Mouse (Mus musculus) forebrain, embryonic 14.5 days (tissue): Measurements from ENCODE around the gene Tmem135. TPM values are rescaled to one million over a fixed set of nuclear protein-coding genes. Genes with fewer than 3 reads are reported as not detected.

ENCODE experiments used
- ATAC-seq: fragments of 200-750 bp; cut with Nextera tagmentation; 2 replicates; pipeline ENCODE4 v1.8.0; 2017; ENCODE audit warnings: mild to moderate bottlenecking, moderate library complexity
- DNase-seq: peaks from one replicate; pipeline ENCODE4 v3.0.0-alpha.2; 2015; ENCODE audit warnings: low spot score
- H3K27ac ChIP-seq: fragments of 300-500 bp; sonication (generic); 2 replicates; pipeline ENCODE4 v1.5.1; 2014; ENCODE audit warnings: low read depth, mild to moderate bottlenecking, control low read depth, low read length, moderate library complexity
- H3K27me3 ChIP-seq: fragments of 300-500 bp; sonication (generic); replicated peaks from 2 replicates; pipeline ENCODE4 v1.6.1; 2014; ENCODE audit warnings: low read length, control low read depth, mixed read lengths; ENCODE audit not compliant: control insufficient read depth, insufficient read depth
- H3K36me3 ChIP-seq: fragments of 300-500 bp; sonication (generic); 2 replicates; pipeline ENCODE4 v1.6.1; 2014; ENCODE audit warnings: low read length, control low read depth; ENCODE audit not compliant: control insufficient read depth, insufficient read depth
- H3K4me1 ChIP-seq: fragments of 300-500 bp; sonication (generic); 2 replicates; pipeline ENCODE4 v1.6.1; 2014; ENCODE audit warnings: antibody characterized with exemption, low read length, control low read depth; ENCODE audit not compliant: control insufficient read depth, insufficient read depth
- H3K4me2 ChIP-seq: fragments of 300-500 bp; sonication (generic); 2 replicates; pipeline ENCODE4 v1.6.1; 2014; ENCODE audit warnings: mild to moderate bottlenecking, control low read depth, low read length
- H3K4me3 ChIP-seq: fragments of 300-500 bp; sonication (generic); 2 replicates; pipeline ENCODE4 v1.5.1; 2014; ENCODE audit warnings: low read depth, low read length, control low read depth
- H3K9ac ChIP-seq: fragments of 300-500 bp; sonication (generic); 2 replicates; pipeline ENCODE4 v1.6.1; 2014; ENCODE audit warnings: mild to moderate bottlenecking, low read length, control low read depth, moderate library complexity
- H3K9me3 ChIP-seq: fragments of 300-500 bp; sonication (generic); replicated peaks from 2 replicates; pipeline ENCODE4 v1.6.1; 2016; ENCODE audit warnings: low read length, control low read depth, mixed read lengths; ENCODE audit not compliant: control insufficient read depth
- WGBS: fragments of 180-500 bp; shearing (Covaris S2); extraction: QIAGEN DNeasy Blood & Tissue Kit; methylation state at CpG from one replicate; pipeline ENCODE4 v1.1.7; 2014; 5-methylcytosine and 5-hydroxymethylcytosine counted together
- polyA plus RNA-seq: library from polyadenylated mRNA; unstranded; fragments of >200 nt; fragmentation: Nextera tagmentation; extraction: Ambion mirVana; gene quantifications from 2 replicates; pipeline ENCODE4 v1.2.1, GENCODE M21; 2014

Gene Tmem135
- polyA plus RNA-seq, 1 experiment from 2014 or later: 16.2 TPM

DNA sequence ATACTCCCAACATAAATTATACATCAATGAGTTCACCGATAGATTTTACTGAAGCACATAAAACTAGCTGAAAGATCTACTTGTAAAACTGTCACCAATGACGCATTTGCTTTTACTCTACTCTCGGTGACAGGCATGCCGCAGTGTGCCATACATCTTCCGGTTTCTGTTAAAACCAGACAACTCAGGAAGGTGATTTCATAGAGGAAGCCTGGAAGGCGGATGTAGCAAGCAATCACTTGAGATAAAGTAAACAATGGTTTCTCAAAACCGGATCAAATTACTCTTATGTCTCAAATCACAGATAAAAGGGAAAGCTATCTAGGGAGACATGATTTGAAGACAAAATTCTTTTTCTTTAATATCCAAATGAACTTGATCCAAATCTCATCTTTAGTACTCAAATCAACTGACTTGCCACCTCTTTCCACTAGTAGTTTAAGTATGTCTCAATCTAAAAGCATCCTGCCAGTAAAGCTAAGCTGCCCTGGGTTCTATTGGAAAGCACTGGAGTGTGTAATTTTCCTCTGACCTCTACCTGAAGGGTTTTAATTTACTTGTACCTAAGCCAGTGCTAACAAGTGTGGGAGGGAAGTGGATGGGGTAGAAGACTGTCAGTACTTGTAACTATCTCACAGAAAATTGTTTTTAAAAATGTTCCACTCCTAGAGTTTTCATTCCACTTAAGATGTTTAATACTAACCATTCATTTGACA lies 155.7 kb downstream of the Tmem135 start:
- no peak for DNase-seq
- WGBS: 71% methylated on average over 7 of the region's 7 CpGs
- no peak overlapping the region for H3K27ac ChIP-seq
- H3K9ac ChIP-seq: no peak overlapping the region
- H3K4me2 ChIP-seq: no peak overlapping the region
- H3K36me3 ChIP-seq: no peaks in the 10 kb centered on the region
- H3K27me3 ChIP-seq: no peaks in the 10 kb centered on the region
- no peaks in the 10 kb centered on the region for H3K9me3 ChIP-seq
- H3K4me1 ChIP-seq: no peaks in the 10 kb centered on the region
- ATAC-seq: no peak
- no peak overlapping the region for H3K4me3 ChIP-seq

DNA sequence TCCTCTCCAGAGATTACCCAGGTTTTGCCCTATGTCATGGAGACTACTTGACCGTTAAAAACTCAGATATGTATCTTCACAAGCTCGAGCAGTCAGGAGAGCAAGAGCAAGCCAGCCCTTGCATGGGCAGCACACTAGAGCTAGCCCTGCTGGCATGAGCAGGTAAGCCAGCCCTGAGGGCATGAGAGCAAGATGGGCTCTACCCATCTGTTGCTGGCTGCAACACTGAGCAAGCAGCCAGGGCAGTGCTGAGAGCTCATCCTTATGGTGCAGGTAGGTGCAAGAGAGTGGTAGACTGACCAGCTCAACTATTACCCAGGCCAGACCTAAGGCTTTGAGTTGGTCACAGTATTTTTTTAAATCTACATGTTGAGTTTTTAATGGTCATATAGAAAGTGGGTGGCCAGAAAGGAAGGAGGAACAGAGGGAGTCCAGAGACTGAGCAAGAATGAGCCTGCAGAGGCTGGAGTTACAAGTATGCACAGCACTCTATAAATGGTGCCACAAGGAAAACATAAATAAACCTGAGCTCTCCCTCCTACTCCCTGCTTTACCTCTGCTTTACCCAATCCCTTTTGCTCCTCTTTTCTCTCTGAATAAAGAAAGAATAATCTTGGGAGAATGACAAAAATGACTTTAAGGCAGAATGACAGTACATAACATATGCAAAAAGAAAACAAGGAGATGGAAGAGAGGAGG lies 156.9 kb downstream of the Tmem135 start:
- 85% methylated on average over 2 of the region's 2 CpGs for WGBS
- ATAC-seq (no peak), DNase-seq (no peak)
- Histone ChIP-seq H3K4me3 (no peak overlapping the region), H3K36me3 (no peaks in the 10 kb centered on the region), H3K27me3 (no peaks in the 10 kb centered on the region), H3K4me2 (no peak overlapping the region), H3K4me1 (no peaks in the 10 kb centered on the region), H3K9ac (no peak overlapping the region), H3K27ac (no peak overlapping the region), H3K9me3 (no peaks in the 10 kb centered on the region)

DNA sequence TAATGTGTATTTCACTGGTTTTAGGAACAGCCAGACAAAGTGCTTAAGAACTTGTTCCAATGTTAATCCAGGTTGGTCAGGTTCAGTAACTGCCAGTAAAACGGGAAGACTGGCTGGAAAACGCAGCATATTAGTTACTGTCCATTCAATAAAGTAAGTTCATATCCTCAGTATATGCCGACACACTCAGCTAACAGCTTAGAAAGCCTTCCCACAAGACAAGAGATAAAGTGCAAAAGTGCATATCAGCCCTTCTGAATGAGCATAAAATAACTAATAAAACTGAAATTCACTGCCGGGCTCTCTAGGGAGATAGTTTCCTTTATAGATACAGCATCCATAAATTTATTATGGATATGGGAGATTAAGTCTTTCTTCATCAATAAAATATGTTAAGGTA lies 161.5 kb downstream of the Tmem135 start:
- Histone ChIP-seq H3K27me3 (no peaks in the 10 kb centered on the region), H3K9ac (no peak overlapping the region), H3K4me3 (no peak overlapping the region), H3K4me1 (no peaks in the 10 kb centered on the region), H3K9me3 (no peaks in the 10 kb centered on the region), H3K4me2 (no peak overlapping the region), H3K36me3 (no peaks in the 10 kb centered on the region), H3K27ac (no peak overlapping the region)
- 92% methylated on average over 4 of the region's 4 CpGs for WGBS
- DNase-seq: no peak
- no peak for ATAC-seq

DNA sequence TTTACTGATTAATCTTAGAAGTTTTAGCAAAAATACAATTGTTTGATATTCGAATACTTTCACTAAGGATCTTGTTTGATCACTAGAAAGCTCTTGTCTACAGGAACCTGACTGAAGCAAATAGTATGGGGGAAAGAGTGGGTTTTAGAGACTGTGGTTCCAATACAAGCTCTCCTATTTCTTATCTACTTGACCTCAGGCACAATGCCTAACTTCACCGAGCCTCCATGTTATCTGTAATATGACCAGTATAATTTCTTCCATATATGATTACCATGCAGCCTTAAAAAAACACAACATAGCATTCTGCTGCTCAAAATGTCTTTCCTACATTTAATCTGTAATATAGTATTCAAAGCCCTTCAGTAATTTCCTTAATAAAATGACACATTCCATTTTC lies 161.9 kb downstream of the Tmem135 start:
- no peak overlapping the region for H3K4me3 ChIP-seq
- no peaks in the 10 kb centered on the region for H3K36me3 ChIP-seq
- H3K9me3 ChIP-seq: no peaks in the 10 kb centered on the region
- DNase-seq (no peak), ATAC-seq (no peak)
- H3K9ac ChIP-seq: no peak overlapping the region
- H3K4me2 ChIP-seq: no peak overlapping the region
- no peaks in the 10 kb centered on the region for H3K27me3 ChIP-seq
- WGBS: 91% methylated on average over 2 of the region's 2 CpGs
- no peak overlapping the region for H3K27ac ChIP-seq
- H3K4me1 ChIP-seq: no peaks in the 10 kb centered on the region

DNA sequence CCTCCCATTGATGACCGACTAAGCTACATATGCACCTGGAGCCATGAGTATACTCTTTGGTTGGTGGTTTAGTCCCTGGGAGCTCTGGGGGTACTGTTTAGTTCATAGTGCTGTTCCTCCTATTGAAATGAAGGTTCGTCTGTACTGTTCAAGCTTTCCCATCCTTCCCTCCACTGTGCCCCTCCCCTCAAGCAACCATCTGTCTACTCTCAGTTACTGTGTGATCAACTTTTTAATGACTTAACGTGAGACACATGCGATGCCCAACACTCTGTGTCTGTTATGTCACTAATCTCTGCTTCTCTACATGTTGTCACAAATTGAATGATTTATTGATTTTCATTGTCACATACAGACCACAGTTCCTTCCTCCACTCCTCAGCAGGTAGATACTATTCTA lies 164.4 kb downstream of the Tmem135 start:
- no peak overlapping the region for H3K9ac ChIP-seq
- no peak overlapping the region for H3K4me3 ChIP-seq
- H3K27me3 ChIP-seq: no peaks in the 10 kb centered on the region
- no peaks in the 10 kb centered on the region for H3K36me3 ChIP-seq
- H3K4me1 ChIP-seq: no peaks in the 10 kb centered on the region
- ATAC-seq (peak; percentile 69; the same call in 1 of the 2 replicates), DNase-seq (peak; percentile 16)
- H3K9me3 ChIP-seq: no peaks in the 10 kb centered on the region
- H3K4me2 ChIP-seq: no peak overlapping the region
- H3K27ac ChIP-seq: no peak overlapping the region
- WGBS: 74% methylated on average over 4 of the region's 4 CpGs

DNA sequence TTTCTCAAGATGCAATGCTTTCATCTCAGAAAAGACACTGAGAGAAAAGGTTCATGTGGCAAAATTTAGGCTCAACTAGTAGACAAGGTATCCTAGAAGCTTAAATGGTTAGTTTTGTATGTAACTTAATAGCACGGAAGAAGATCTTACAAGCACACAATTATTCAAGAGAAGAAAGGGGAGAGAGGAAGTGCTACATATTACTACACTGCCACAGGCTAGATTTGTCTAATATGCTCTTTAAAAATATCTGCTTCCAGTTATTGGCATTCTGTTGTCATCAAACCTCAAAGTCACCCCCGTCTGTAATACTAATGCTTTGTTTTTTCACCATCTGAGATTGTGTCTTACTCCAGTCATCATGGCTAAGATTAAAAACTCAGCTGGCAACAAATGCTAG lies 167.4 kb downstream of the Tmem135 start:
- Histone ChIP-seq H3K36me3 (no peaks in the 10 kb centered on the region), H3K9me3 (no peaks in the 10 kb centered on the region), H3K4me3 (no peak overlapping the region), H3K27me3 (no peaks in the 10 kb centered on the region), H3K27ac (no peak overlapping the region), H3K9ac (no peak overlapping the region), H3K4me2 (no peak overlapping the region), H3K4me1 (no peaks in the 10 kb centered on the region)
- DNase-seq (no peak), ATAC-seq (no peak)
- WGBS: 87% methylated on average over 2 of the region's 2 CpGs

DNA sequence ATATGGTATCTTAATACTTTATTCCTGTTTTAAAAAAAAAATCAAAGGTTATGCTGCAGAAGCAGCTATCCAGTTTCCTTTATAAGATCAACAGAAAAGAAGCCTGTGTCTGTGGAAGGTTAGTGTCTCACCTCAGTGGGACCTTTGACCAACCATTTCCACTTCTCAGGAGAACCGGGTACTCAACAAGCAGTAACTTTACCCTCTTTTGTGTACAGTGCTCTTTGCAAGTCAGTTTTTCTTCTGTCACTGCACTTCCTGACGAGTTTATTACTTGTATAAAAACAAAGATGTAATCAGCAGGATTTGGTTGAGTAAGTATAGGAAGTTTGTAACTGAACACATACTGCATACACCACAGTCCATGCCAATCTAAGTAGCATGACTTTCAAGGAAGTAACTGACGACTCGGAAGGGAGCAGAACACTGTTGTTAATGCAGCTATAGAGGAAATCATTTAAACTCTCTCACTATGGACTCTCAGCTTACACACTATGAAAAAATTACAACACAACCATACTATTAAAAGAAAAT lies 168.0 kb downstream of the Tmem135 start:
- no peaks in the 10 kb centered on the region for H3K36me3 ChIP-seq
- no peaks in the 10 kb centered on the region for H3K4me1 ChIP-seq
- no peak overlapping the region for H3K4me3 ChIP-seq
- no peak overlapping the region for H3K4me2 ChIP-seq
- no peak for DNase-seq
- WGBS: 84% methylated on average over 4 of the region's 4 CpGs
- H3K9ac ChIP-seq: no peak overlapping the region
- ATAC-seq: no peak
- H3K9me3 ChIP-seq: no peaks in the 10 kb centered on the region
- no peak overlapping the region for H3K27ac ChIP-seq
- H3K27me3 ChIP-seq: no peaks in the 10 kb centered on the region

DNA sequence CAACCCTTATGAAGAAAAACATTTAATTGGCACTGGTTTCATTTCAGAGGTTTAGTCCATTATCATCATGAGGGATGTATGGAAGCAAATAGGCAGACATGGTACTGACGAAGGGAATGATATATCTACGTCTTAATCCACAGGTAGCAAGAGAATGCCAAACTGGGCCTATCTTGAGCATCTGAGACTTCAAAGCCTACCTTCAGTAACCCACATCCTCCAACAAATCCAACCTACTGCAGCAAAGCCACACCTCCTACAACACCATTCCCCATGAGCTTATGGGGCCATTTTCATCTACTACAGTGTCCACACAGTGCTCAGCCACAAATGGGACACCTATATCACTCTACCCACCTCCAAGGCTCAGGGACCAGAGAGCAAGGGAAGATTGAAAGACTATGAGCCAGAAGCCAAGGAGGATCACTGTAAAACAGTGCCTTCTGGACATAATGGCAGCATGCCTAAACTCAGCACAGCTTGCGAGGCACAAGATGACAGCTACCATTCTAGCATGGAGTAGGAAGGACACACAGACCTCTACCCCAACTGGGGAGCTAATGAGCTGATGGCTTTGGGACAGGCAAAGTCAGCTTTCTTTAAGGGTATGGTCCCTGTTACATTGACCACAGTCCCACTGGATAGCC lies 171.4 kb downstream of the Tmem135 start:
- ATAC-seq (no peak), DNase-seq (no peak)
- Histone ChIP-seq H3K27ac (no peak overlapping the region), H3K36me3 (no peaks in the 10 kb centered on the region), H3K27me3 (no peaks in the 10 kb centered on the region), H3K4me2 (no peak overlapping the region), H3K9ac (no peak overlapping the region), H3K4me1 (no peaks in the 10 kb centered on the region), H3K9me3 (no peaks in the 10 kb centered on the region), H3K4me3 (no peak overlapping the region)
- 87% methylated on average over 3 of the region's 3 CpGs for WGBS
